Mouse (Mus musculus): ENCODE results near the gene Fgf9.

The Fgf9 gene

DNA sequence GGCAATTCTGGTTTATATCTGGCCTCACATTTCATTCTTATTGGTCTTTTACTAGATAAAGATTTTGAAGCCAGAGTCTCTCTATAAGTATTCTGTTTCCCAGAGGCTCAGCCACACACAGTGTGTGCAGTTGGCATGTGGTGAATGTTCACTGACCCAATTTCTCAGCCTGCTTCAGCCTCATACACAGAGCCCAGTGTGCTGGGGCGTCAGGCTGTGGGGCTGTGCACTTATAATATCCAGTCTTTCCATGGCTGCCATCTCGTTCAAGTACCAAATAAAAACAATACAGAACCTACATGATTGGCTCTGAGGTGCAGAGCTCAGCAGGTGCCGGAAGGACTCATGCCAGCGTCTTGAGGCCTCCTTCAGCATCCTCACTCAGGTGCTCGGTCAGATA lies 19.1 kb downstream of the Fgf9 start:
- no peak for DNase-seq (ENCODE audit: low read depth)

DNA sequence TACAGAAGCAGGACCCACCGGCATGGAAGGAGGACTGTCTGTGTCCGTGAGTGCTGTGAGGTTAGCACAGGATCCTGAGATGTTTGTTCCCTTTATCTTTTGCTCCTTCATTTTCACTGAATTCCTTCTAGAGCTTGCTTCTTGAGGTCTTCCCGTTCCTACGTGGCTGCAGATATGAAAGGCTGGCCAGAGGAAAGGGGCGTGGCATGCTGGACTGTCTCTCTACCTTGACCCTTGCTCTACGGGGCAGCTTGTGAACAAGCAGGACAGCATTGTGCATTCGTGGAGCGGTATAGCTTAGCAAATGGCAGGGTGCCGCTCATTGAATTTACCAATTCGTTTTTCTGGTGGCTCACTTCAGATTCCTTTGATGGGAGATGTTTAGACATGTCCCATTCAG lies 21.0 kb downstream of the Fgf9 start:
- DNase-seq (ENCODE audit: low read depth): no peak

DNA sequence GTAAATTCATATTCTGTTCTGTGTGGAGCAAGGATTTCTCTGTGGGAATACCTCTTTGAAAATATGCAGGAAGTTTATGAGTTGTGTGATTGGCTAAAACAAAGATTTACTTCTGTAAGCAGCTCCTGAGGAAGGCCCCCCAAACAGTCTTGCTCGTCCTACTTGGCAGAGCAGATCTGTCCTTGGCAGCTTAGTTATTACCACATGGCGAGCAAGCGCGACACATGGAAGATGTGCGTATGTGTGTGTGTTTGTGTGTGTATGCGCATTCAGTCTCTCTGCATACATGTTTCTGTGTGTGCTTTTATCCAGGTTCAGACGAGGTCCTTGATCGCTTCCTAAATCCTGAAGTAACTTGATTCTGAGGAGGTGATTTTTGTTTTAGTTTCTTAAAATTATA lies 29.3 kb downstream of the Fgf9 start:
- DNase-seq (ENCODE audit: low read depth): no peak

DNA sequence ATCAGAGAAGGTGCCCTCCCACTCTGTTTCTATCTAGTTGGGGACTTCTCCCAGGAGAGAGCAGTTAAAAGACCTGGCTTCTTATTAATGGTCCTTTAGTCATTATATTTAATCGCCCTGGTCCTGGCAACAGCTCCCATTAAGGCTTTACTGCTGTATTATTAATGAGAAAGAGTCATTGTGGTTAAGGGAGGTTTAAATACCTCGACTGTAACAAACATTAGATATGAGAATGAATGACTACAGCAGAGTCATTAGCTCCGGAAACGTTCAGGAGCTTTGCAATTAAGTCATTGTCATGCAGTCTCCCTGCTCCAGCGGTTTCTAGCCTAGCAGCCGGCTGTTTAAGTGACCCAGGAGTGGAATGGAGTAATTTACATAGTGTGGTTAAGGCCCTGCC lies 31.0 kb downstream of the Fgf9 start:
- DNase-seq (ENCODE audit: low read depth): no peak

DNA sequence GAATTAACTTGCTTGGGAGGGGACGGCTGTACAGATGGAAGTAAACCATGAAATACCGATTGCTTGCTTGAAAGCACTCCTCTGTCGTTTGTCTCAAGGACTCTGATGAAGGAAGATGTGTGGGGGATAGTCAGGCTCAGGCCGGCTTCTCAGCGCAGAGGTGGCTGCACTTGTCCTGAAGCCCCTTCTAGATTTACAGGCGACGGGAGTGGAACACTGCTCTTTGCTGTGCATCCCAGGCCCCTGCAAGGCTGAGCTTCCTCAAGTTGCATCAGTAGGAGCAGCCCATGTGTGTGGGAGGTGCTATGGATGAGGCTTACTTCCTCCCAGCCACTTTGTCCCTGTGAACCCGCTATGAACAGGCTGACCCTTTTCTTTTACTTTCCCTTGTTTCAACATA lies 33.9 kb downstream of the Fgf9 start:
- DNase-seq (ENCODE audit: low read depth): no peak

DNA sequence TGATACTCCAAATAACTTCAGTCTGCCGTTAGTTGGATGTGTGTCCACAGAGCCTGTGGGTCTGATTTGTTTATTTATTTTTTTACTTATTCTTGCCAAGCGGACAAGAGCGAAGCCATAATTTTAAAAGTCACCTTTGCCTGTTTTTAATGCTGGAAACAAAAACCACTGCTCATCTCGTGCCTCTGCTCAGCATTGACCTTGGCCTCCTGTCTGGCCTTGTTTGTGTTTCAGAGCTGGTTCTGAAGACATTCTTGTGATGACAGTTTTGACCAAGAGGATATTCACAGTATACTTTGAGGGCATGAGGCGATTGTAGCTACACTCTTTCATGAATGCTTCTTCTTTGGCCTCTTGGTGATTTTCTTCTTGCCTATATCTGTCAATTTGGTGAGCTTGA lies 35.2 kb downstream of the Fgf9 start:
- DNase-seq (ENCODE audit: low read depth): no peak

DNA sequence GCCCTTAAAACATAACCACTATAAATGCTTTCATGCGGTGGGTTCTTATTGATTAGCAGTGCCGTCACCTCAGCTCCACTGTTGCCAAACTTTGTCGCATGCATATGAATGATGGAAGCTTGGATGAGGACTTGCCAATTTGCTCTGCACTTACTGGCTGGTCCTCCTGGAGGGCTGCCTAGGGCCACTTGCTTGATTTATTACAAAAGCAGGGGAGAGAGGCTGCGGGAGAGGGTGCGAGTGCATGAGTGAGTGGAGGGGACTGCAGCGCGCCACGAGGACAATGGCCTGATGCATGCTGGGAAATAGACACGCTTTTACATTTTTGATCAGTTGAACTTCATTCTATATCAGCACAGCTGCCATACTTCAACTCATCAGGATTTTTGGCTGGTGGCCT lies 39.3 kb downstream of the Fgf9 start:
- DNase-seq (ENCODE audit: low read depth): no peak

DNA sequence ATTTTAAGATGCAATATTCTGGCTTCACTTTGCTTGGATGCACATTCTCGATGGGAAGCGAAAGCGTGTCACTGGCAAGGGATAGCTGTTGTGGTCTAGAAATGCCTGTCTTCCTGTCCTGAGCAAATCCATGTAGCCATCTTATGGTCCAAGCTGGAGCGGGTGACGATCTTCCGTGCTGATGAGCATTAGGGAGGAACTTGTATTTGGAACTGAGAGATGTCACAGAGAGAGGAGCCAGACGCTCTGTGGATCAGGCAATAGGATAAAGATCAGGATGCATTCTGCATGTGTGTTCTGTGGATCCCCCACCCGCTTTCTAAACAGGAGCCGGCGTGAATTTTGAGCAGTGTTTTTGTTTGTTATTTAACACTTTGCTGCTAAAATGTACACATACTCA lies 41.2 kb downstream of the Fgf9 start:
- no peak for DNase-seq (ENCODE audit: low read depth)

DNA sequence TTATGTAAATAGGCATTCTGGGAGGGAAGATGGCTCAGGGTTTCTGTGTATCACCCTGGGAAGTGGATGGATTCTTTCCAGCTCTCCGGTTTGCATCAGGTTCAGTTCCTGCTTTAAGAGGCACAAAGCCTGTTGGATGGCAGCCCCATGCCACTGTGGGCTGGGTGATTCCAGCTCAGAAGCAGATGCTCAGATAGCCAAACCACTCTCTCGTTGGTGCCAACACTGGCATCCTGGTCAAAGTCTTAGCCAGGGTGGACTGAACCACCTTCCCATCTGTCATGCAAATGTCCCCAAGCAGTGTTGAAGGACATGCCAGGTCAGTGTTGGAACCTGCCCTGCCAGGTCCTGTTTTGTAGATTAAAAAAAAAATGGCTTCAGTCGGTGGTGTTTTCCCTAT lies 42.0 kb downstream of the Fgf9 start:
- DNase-seq (ENCODE audit: low read depth): no peak

DNA sequence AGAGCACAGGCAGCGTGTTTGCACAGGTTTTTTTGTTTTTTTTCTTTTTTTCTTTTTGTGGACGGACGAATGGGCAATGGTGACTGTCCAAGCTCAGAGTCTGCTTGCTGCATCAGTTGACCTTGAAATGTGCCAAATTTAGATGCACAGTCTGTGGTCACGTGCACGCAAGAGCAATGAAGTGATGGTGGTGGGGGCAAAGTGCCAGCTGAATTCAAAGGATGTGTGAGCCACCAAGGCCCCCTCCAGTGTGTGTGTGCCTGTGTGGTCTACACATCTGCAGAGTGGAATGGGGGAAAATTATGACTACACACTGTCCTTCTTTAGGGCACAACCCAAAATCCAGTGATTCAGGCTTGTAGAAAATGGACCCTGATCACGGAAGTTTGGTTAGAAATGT lies 42.8 kb downstream of the Fgf9 start:
- peak; percentile 1 for DNase-seq (ENCODE audit: low read depth)

DNA sequence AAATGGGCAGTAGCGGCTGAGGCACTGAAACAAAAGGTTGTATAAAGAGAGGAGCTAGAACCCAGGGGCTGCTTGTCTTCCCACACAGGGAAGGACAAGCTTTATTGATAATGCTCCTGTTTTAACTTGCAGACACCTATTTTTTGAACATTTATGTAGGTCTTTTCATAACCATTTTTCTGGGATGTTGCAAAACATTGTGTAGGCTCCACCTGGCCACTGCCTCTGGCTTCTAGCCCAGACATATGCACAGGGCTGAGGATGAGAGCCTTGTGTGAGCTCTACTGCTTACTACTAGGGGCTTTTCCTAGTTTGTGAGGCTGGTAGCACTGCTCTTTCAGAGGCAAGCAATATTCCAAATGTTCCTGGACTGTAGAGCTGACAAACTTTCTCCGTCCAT lies 43.8 kb downstream of the Fgf9 start:
- DNase-seq (ENCODE audit: low read depth): no peak

DNA sequence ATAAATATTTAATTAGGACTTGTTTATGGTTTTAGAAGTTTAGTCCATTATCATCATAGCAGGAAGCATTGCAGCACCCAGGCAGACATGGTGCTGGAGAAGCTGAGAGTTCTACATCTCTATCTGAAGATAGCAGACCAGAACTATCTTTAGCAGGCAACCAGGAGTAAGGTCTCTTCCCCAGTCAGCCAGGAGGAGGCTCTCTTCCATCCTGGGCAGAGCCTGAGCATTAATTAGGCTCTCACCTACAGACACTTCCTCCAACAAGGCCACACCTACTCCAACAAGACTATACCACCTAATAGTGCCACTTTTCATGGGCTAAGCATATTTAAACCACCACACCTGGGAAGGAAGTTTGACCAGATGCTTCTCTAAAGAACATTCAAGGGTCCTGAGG lies 54.3 kb downstream of the Fgf9 start:
- DNase-seq (ENCODE audit: low read depth): no peak

DNA sequence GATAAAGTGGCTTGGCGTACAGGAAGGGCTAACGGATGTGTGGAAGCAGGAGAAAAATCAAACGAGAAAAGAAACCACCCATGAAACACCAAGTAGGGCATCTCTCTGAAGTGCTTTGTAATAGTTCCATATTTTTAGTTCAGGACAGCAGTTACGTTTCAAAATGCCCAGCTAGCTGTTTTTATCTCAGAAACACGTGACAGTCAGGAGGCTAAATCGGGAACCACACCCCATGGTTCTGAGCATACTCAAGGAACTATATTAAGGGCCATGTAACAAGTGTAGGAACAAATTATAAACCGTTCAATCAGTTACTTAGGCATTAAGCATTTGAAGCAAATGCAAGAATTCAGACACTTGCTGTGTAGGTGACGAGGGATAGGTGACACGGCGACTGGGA lies 56.2 kb downstream of the Fgf9 start:
- DNase-seq (ENCODE audit: low read depth): no peak

DNA sequence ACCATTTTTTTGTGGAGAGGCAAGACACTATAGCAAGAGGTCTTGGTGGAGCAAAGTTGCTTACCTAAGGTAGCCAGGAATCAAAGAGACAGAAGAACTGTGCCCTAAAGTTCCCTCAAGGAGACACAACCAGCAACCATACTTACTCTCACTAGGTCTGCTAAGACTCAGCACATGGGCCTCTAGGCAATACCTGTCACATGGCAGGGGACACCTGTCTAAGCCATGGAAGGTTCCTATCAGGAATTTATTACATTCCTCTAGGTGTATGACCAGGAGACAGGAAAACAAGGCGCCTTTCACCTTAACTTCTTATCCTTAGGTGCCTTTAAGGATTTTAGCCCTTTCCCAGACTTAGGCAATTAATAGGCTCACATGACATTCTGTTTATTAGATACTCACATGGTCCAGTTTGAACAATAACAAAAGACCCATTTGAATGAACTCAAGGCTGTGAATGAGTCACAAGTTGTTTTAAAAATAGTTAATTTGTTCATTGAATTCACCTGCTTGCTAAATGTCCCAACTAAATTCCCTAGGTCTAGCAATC lies 69.2 kb downstream of the Fgf9 start:
- no peak for DNase-seq (ENCODE audit: low read depth)

DNA sequence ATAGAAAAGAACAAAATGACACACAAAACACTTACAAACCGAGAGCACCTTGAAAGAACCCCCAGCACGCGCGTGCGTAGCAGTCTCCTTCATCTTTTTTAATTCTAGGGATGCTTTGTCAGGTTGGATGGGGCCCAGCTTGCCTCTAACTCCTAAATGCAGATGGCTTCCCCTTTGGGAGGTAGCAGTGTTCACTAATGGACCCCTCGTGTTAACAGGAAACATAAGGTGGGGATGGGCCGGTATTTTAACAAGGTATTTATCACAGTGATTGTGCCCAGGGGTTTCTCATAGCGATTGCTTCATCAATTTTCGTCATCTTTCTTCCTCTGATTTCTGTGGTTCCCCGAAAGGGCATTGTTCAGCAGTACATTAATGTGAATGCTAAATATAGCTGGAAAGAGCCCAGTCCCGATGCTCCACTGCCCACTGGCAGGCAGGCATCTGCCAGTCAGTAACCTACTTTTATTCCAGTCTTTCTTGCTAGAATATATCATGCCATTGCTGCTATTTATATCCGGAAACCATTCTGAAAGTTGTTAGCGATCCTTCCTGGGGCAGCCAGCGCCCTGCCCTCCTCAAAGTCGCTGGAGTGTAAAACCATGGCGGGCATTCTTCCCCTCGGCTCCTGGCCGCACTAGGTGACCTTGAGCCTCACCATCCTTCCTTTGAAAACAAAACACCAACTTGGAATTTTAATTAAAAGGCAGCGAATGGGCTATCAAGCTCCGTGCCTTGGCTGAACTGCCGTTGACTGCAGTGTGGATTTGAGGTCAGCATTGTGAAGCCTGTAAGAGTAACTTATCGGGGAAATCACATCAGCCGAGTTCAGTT lies 79.5 kb downstream of the Fgf9 start:
- DNase-seq (ENCODE audit: low read depth): no peak

DNA sequence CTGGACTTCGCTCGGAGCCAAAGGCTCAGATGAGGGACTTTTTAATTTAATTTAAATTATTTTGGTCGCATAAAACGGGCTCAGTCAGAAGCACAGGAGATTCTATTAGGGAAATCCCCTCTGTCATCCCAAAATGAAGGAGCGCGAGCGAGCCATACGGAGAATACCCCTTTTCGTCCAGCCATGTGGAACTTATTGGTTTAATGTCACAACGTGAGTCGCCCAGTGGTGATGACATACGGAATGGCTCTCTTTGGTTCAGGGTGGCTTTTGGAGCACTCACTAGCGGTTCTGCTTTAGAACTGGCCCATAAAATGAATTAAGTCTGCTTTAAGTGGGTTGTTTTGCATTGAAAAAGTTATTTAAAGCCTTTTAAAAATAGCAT lies 80.1 kb downstream of the Fgf9 start:
- DNase-seq (ENCODE audit: low read depth): no peak

DNA sequence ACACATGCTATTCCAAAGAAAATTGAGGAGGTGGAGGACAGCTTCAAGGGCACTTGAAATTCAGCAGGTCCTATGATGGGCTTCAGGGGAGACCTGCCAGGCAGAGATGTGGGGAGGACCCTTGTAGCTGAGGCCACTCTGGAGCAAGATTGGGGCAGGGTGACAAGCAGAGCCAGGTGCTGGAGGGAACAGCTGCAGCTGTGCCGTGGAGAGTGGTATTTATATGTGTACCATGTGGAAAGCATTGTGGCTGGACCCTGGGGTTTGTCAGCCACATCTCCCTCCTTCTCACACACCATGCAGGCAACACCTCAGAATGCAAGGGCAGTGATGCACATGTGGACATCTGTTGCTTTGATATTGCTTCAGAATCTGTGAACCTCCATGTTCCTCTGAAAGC lies 81.8 kb downstream of the Fgf9 start:
- no peak for DNase-seq (ENCODE audit: low read depth)

DNA sequence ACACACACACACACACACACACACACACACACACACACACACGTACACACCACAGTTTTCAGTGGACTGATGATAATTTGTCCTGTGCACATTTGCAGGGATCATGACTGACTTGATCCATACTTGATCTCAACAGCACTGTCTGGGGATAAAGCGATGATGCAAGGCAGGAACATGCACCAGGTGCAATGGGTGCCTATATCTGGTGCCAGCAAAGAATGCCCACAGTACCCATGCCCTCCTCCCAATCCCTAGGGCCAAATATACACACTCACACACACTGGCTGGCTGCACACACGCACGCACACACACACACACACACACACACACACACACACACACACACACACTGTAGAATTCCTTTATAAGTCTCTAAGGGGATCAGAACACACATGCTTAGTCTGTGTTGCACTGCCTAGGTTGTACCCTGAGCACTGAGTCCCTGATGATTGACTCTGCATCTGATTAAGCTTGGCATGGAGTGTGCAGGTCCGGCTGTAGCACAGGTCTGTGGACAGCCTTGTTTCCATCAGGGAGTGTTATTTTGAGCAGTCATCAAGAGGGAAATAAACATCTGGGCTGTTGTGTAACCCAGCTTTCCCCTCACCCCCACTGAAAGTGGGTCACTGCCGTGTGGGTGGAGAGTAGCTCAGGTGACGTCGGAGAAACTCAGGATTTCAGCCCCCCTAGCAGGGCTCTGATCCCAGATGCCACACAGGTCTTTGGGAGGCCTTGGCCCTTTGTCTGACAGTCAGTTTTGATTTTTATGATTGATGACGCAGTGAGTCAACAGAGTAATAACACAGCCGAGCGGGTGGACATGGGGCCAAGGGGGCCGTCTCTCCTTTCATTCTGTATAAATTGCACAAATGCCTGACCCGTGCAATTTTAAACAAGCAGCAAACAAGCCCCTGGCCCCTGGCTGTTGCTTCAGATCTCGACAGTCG lies 83.4 kb downstream of the Fgf9 start:
- peak; percentile 50 for DNase-seq (ENCODE audit: low read depth)

DNA sequence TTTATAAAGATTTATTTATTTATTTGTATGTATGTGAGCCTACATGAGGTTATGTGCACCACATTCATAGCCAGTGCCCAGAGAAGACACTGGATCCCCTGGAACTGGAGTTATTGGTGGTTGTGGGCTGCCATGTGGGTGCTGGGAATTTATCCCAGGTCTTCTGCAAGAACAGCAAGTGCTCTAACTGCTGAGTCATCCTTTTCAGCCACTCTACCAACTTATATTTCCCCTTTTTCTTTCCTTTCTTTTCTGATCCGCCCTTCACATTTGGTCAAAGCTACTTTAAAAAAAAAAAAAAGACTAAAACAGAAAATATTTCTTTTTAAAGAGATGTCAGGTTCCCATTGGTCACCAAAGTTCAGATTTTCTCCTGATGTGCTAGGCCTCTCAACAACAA lies 90.3 kb downstream of the Fgf9 start:
- no peak for DNase-seq (ENCODE audit: low read depth)
